Mouse (Mus musculus) heart, embryonic 16.5 days (tissue): ENCODE data around the gene Trpc7. TPM values are rescaled to one million over a fixed set of nuclear protein-coding genes. Genes with fewer than 3 reads are reported as not detected.

Source experiments
- ATAC-seq: fragments of 200-750 bp; cut with Nextera tagmentation; replicated peaks from 2 replicates; pipeline ENCODE4 v1.8.0; 2017; ENCODE audit warnings: moderate number of reproducible peaks; ENCODE audit not compliant: insufficient read depth, low FRiP score; ENCODE audit errors: extremely low read depth
- H3K27ac ChIP-seq: fragments of 300-500 bp; sonication (generic); 2 replicates; pipeline ENCODE4 v1.5.1; 2014; ENCODE audit warnings: mild to moderate bottlenecking, low read length, control low read depth, moderate library complexity
- H3K27me3 ChIP-seq: fragments of 300-500 bp; sonication (generic); 2 replicates; pipeline ENCODE4 v1.6.1; 2014; ENCODE audit warnings: low read length, mixed read lengths; ENCODE audit not compliant: control insufficient read depth, insufficient read depth
- H3K36me3 ChIP-seq: fragments of 300-500 bp; sonication (generic); 2 replicates; pipeline ENCODE4 v1.6.1; 2014; ENCODE audit not compliant: control insufficient read depth, insufficient read depth
- H3K4me1 ChIP-seq: fragments of 300-500 bp; sonication (generic); 2 replicates; pipeline ENCODE4 v1.6.1; 2014; ENCODE audit warnings: low read length, mixed read lengths; ENCODE audit not compliant: control insufficient read depth, insufficient read depth
- H3K4me2 ChIP-seq: fragments of 300-500 bp; sonication (generic); 2 replicates; pipeline ENCODE4 v1.6.1; 2014; ENCODE audit warnings: low read depth, mild to moderate bottlenecking, control low read depth, low read length
- H3K4me3 ChIP-seq: fragments of 300-500 bp; sonication (generic); 2 replicates; pipeline ENCODE4 v1.5.1; 2014; ENCODE audit warnings: mild to moderate bottlenecking, control low read depth, low read length
- H3K9ac ChIP-seq: fragments of 300-500 bp; sonication (generic); 2 replicates; pipeline ENCODE4 v1.6.1; 2014; ENCODE audit warnings: low read length, control low read depth
- H3K9me3 ChIP-seq: fragments of 300-500 bp; sonication (generic); replicated peaks from 2 replicates; pipeline ENCODE4 v1.6.1; 2016; ENCODE audit warnings: low read length; ENCODE audit not compliant: control insufficient read depth
- WGBS: fragments of 180-500 bp; shearing (Covaris S2); extraction: QIAGEN DNeasy Blood & Tissue Kit; methylation state at CpG from one replicate; pipeline ENCODE4 v1.1.7; 2014; 5-methylcytosine and 5-hydroxymethylcytosine counted together
- polyA plus RNA-seq: library from polyadenylated mRNA; unstranded; fragments of >200 nt; fragmentation: Nextera tagmentation; extraction: Ambion mirVana; gene quantifications from 2 replicates; pipeline ENCODE4 v1.2.1, GENCODE M21; 2015

Gene Trpc7
- polyA plus RNA-seq, 1 experiment from 2014 or later, result 0.04 TPM

DNA sequence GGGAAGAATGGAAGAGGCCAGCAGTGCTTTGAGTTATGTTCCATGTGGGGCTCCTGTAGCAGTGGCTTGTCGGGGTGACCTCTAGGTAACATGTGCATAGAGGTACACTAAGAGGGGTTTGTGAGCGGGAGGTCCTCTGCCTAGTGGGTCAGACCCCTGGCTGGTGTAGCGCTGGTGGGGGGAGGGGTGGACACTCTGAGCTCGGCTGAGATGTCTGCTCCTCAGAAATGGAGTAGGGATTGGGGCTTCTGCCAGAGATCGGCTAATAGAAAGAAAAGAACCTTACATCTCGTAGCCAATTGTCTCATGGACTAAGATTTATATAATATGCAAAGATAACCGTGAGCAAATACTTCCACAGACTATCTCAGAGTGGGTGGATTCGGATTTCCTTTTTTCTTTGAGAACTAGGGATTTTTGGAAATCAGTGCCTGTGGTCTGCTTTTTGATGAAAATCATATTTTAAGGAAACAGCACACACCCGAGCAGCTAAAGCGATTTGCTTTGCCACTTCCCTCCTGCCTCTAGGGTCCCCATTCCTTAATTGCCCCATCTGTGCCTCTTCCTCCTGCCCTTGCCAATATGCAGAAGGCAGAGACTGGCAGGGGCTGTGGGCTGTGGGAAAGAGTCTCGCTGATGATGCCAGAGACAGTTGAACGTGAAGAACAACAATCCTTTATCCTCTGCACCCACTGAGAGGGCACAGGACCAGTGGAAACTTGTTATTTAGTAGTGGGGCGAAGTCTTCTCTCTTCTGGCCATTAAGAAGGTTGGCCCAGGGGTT, 133.2 kb downstream of the Trpc7 start:
- no peak overlapping the region for H3K4me3 ChIP-seq
- no peak for ATAC-seq
- no peaks in the 10 kb centered on the region for H3K9me3 ChIP-seq
- no peaks in the 10 kb centered on the region for H3K36me3 ChIP-seq
- peaks cover 15% of the 10 kb centered on the region for H3K4me1 ChIP-seq
- 38% methylated on average over 13 of the region's 13 CpGs for WGBS
- H3K27me3 ChIP-seq, result peaks cover 7% of the 10 kb centered on the region; the same call in 1 of the 2 replicates
- no peak overlapping the region for H3K4me2 ChIP-seq
- H3K27ac ChIP-seq, result no peak overlapping the region
- no peak overlapping the region for H3K9ac ChIP-seq

DNA sequence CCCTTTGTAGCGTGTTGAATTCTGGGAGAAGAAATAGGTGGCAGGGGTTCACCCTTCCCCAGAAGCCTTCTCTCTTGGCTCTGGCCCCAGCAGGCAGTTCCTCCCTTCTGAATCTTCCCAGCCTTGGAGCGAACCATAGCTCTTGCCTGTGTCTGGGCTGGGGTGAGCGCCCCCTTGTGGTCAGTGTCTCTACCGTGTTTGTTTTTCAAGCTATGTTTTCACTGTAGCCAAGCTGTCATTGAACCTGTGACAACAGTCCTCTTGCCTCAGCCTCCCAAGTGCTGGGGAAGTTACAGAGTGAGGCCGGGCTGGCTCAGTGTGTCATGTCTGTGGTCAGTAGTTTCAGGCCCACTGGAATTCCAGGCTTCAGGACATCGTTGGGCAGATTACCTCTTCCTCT, 137.3 kb downstream of the Trpc7 start:
- no peak overlapping the region for H3K4me3 ChIP-seq
- H3K4me1 ChIP-seq, result peaks cover 2% of the 10 kb centered on the region; the same call in 1 of the 2 replicates
- no peaks in the 10 kb centered on the region for H3K9me3 ChIP-seq
- no peaks in the 10 kb centered on the region for H3K36me3 ChIP-seq
- no peak for ATAC-seq
- peaks cover 28% of the 10 kb centered on the region for H3K27me3 ChIP-seq
- H3K4me2 ChIP-seq, result no peak overlapping the region
- no peak overlapping the region for H3K9ac ChIP-seq
- H3K27ac ChIP-seq, result no peak overlapping the region
- WGBS, result 30% methylated on average over 6 of the region's 6 CpGs

DNA sequence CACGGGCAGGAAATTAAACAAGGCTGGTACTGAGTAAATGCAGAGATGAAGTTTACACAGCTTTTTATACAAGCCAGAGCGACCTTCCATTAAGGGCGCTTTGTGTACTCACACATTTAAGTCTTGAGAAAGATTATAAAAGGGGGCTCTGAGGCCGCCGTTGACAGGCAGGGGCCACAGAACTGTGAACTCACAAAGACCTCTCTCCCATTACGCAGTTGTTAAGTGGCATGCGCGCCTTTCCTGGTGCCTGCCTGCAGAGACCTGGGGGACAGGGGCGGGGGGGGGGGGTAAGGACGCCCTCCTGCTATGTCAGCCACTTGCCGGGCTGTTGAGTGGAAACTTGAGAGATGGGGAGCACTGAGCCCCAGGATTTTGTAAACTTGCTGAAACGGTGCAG, 138.6 kb downstream of the Trpc7 start:
- no peaks in the 10 kb centered on the region for H3K9me3 ChIP-seq
- H3K4me3 ChIP-seq, result no peak overlapping the region
- H3K4me2 ChIP-seq, result no peak overlapping the region
- H3K36me3 ChIP-seq, result no peaks in the 10 kb centered on the region
- no peak for ATAC-seq
- 63% methylated on average over 12 of the region's 12 CpGs for WGBS
- no peak overlapping the region for H3K9ac ChIP-seq
- H3K27ac ChIP-seq, result no peak overlapping the region
- peaks cover 31% of the 10 kb centered on the region for H3K27me3 ChIP-seq
- peaks cover 9% of the 10 kb centered on the region; the same call in 1 of the 2 replicates for H3K4me1 ChIP-seq

- Histone ChIP-seq H3K36me3 (no peaks in the 10 kb centered on the region), H3K4me3 (no peak overlapping the region), H3K4me1 (peaks cover 9% of the 10 kb centered on the region; the same call in 1 of the 2 replicates), H3K27me3 (peaks cover 45% of the 10 kb centered on the region), H3K9ac (no peak overlapping the region), H3K9me3 (no peaks in the 10 kb centered on the region), H3K4me2 (no peak overlapping the region), H3K27ac (no peak overlapping the region)
- no peak for ATAC-seq
- 54% methylated on average over 6 of the region's 6 CpGs for WGBS
Observed at GRCm38 (mm10) chr13:56755871-56756270, 139.9 kb downstream of the Trpc7 start.

DNA sequence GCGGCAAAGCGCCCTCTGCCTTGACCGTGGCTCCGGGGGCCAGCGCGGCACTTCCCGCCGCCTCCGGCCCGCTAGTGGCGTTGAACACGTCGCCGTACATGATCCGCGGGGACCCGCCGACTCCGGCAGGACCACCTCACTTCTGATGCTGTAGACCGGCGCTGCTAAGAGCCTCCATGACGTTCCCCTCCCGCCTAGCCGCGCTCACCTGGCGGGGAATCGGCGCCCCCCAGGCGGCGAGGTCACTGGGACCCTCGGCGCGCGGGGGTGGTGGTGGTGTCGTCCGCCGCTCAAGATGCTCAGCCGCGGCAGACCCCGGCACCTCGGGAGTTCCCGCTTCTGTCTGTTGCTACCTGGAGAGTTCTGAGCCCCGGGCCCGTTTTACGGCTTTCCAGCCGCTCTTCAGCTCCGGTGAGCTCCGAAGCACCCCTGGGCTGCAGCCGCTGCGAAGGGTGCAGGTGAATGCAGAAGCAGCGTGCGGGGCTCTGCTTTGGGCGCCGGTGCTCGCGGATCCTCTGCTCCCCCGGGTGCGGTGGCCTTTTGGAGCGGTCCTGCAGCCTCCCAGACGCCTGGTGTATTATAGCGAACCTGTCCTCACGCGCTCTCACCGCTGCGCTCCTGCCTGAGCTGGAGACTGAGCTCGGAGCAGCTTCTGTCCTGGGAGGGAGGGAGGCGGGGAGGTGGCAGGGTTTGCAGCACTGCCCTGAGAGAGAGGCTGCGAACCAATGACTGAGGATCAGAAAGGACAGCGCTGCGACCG, 142.4 kb downstream of the Trpc7 start, which contains the start of gene Gm45623:
Gm45623 (minus strand) TSS at position 636 of the 760 bp plus-strand sequence.
- ATAC-seq, result no peak
- WGBS, result 2% methylated on average over 67 of the region's 71 CpGs
- Histone ChIP-seq H3K4me3 (peak within 1 kb of the TSS; percentile 52), H3K27ac (no peak within 1 kb of the TSS), H3K36me3 (no peaks in the 10 kb centered on the region), H3K9me3 (no peaks in the 10 kb centered on the region), H3K27me3 (peaks cover 50% of the 10 kb centered on the region), H3K4me1 (peaks cover 9% of the 10 kb centered on the region; the same call in 1 of the 2 replicates), H3K4me2 (peak within 1 kb of the TSS; percentile 79), H3K9ac (peak within 1 kb of the TSS; percentile 30)

DNA sequence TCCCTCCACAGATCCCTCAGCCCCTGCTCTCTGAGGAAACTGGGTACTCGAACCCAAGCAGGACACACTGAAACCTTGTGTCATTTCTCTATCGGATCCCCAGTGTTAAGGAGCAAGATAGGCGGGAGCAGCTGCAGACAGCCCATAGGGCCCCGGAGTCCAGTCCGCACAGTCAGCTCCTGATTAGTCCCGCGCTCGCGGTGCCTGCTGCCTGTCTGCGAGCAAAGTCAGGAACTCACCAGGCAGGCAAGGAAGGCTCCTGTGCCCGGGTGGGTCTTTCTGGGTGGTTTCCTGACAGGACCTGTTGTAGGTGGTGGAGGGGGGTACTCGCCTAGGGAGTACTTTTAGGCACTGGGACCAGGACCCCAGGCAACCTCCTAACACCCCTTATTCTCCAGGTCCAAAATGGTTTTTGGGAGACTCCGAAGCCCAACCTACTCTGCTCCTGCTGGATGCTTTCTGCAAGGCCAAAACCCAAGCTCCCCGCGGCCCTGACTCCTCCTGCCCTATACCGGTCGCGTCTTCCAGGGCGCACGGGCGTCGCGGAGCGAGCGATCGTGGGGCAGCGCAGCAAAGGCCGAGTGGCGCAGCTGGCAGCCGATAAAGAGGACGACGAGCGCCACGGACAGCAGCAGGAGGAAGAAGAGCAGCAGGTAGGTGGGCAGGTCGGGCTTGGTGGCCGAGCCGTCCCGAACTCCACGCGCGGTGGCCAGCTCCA, 143.2 kb downstream of the Trpc7 start:
- H3K36me3 ChIP-seq, result no peaks in the 10 kb centered on the region
- H3K9ac ChIP-seq, result peak overlapping the region; percentile 30
- H3K27ac ChIP-seq, result no peak overlapping the region
- 3% methylated on average over 41 of the region's 41 CpGs for WGBS
- H3K4me2 ChIP-seq, result peak overlapping the region; percentile 79
- no peak for ATAC-seq
- peaks cover 50% of the 10 kb centered on the region for H3K27me3 ChIP-seq
- peaks cover 9% of the 10 kb centered on the region; the same call in 1 of the 2 replicates for H3K4me1 ChIP-seq
- H3K4me3 ChIP-seq, result peak overlapping the region; percentile 52
- H3K9me3 ChIP-seq, result no peaks in the 10 kb centered on the region

GRCm38 (mm10) chr13:56751774-56752173, 144.0 kb downstream of the Trpc7 start:
- H3K4me3 ChIP-seq, result no peak overlapping the region
- H3K36me3 ChIP-seq, result no peaks in the 10 kb centered on the region
- no peak overlapping the region for H3K4me2 ChIP-seq
- ATAC-seq, result no peak
- no peak overlapping the region for H3K27ac ChIP-seq
- H3K9me3 ChIP-seq, result no peaks in the 10 kb centered on the region
- peaks cover 9% of the 10 kb centered on the region; the same call in 1 of the 2 replicates for H3K4me1 ChIP-seq
- 53% methylated on average over 5 of the region's 5 CpGs for WGBS
- H3K27me3 ChIP-seq, result peaks cover 50% of the 10 kb centered on the region
- no peak overlapping the region for H3K9ac ChIP-seq

DNA sequence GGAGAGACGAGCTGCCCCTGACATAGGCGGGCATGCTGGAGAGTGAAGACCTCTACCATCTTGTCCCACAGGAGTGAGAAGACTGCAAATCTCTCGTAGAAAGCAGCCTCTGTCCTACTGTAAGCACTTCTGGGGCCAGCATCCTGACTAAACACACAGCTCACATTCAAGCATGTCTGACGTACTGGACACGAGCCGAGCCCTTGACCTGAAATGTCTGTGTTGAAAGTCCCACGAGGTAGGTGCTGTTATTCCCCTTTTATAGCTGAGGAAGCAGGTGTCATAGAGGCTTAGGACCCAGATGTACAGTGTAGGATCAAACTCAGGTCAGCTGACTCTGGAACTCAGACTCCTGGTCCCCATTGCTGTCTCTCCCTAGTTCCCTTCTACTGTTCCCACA, 146.4 kb downstream of the Trpc7 start:
- Histone ChIP-seq H3K4me1 (peaks cover 8% of the 10 kb centered on the region; the same call in 1 of the 2 replicates), H3K9ac (no peak overlapping the region), H3K36me3 (no peaks in the 10 kb centered on the region), H3K27me3 (peaks cover 38% of the 10 kb centered on the region), H3K4me3 (no peak overlapping the region), H3K4me2 (no peak overlapping the region), H3K9me3 (no peaks in the 10 kb centered on the region), H3K27ac (no peak overlapping the region)
- WGBS, result 84% methylated on average over 7 of the region's 7 CpGs
- ATAC-seq, result no peak
